Mouse (Mus musculus) liver, postnatal 0 days (tissue): ENCODE results near the gene Adamts20.

Experiments used
- CTCF ChIP-seq: sonication (generic); IDR thresholded peaks from 2 replicates; pipeline ENCODE4 v1.5.1; 2016; ENCODE audit warnings: antibody characterized with exemption, low read depth
- EP300 ChIP-seq: IDR thresholded peaks from 2 replicates; pipeline ENCODE4 v1.6.1; 2016; ENCODE audit warnings: antibody characterized with exemption, low read depth, mild to moderate bottlenecking

GRCm38 (mm10) chr15:94316171-94316570 lies 149.0 kb downstream of the Adamts20 start:
- TF ChIP-seq EP300: no peak
- 0 out of 2 replicates have a peak, but pooled peaks have one; percentile 12 for TF ChIP-seq CTCF
